Mouse (Mus musculus) intestine, embryonic 16.5 days (tissue): ENCODE data around the gene Col12a1. TPM values are rescaled to one million over a fixed set of nuclear protein-coding genes. Genes with fewer than 3 reads are reported as not detected.
A peak's percentile ranks its signal among the peaks of the same experiment; 100 is the strongest.

Experiments used
- ATAC-seq: fragments of 200-750 bp; cut with Nextera tagmentation; 2 replicates; pipeline ENCODE4 v1.8.0; 2017; ENCODE audit warnings: moderate TSS enrichment, moderate library complexity
- H3K27ac ChIP-seq: fragments of 300-500 bp; sonication (generic); 2 replicates; pipeline ENCODE4 v1.5.1; 2014; ENCODE audit warnings: mild to moderate bottlenecking, low read length
- H3K27me3 ChIP-seq: fragments of 300-500 bp; sonication (generic); replicated peaks from 2 replicates; pipeline ENCODE4 v1.6.1; 2014; ENCODE audit warnings: low read length, control low read depth, mixed read lengths; ENCODE audit not compliant: control insufficient read depth, insufficient read depth
- H3K36me3 ChIP-seq: fragments of 300-500 bp; sonication (generic); 2 replicates; pipeline ENCODE4 v1.6.1; 2014; ENCODE audit warnings: low read length, control low read depth; ENCODE audit not compliant: control insufficient read depth, insufficient read depth
- H3K4me1 ChIP-seq: fragments of 300-500 bp; sonication (generic); 2 replicates; pipeline ENCODE4 v1.6.1; 2014; ENCODE audit warnings: low read length, control low read depth, mixed read lengths; ENCODE audit not compliant: control insufficient read depth, insufficient read depth
- H3K4me2 ChIP-seq: fragments of 300-500 bp; sonication (generic); 2 replicates; pipeline ENCODE4 v1.6.1; 2014; ENCODE audit warnings: low read depth, low read length, control low read depth
- H3K4me3 ChIP-seq: fragments of 300-500 bp; sonication (generic); 2 replicates; pipeline ENCODE4 v1.5.1; 2014; ENCODE audit warnings: mild to moderate bottlenecking, low read length
- H3K9ac ChIP-seq: fragments of 300-500 bp; sonication (generic); 2 replicates; pipeline ENCODE4 v1.6.1; 2014; ENCODE audit warnings: low read depth, low read length
- H3K9me3 ChIP-seq: fragments of 300-500 bp; sonication (generic); 2 replicates; pipeline ENCODE4 v1.6.1; 2016; ENCODE audit warnings: low read length, control low read depth; ENCODE audit not compliant: control insufficient read depth
- WGBS: fragments of 180-500 bp; shearing (Covaris S2); extraction: QIAGEN DNeasy Blood & Tissue Kit; methylation state at CpG from one replicate; pipeline ENCODE4 v1.1.7; 2014; 5-methylcytosine and 5-hydroxymethylcytosine counted together
- polyA plus RNA-seq: library from polyadenylated mRNA; unstranded; fragments of >200 nt; fragmentation: Nextera tagmentation; extraction: Ambion mirVana; gene quantifications from 2 replicates; pipeline ENCODE4 v1.2.1, GENCODE M21; 2015

The Col12a1 gene
- polyA plus RNA-seq, 1 experiment from 2014 or later, result 25.4 TPM

DNA sequence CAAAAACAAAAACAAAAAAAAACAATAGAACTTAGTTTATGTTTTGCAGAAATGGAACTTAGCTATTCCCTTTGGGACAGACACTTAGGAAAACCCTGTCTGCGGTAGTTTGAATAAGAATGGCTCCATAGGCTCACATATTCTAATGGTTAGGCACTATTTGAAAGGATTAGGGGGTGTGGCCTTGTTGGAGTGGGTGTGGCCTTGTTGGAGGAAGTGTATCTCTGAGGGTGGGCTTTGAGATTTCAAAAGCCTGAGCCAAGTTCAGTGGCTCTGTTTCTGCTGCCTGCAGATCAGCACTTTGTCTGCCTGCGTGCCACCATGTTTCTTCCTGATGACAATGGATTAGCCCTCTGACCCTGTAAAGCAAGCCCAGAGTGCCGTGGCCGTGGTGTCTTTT, 26.4 kb upstream of the Col12a1 start:
- Histone ChIP-seq H3K27ac (no peak overlapping the region), H3K27me3 (no peaks in the 10 kb centered on the region), H3K4me1 (no peaks in the 10 kb centered on the region), H3K4me2 (no peak overlapping the region), H3K9me3 (no peaks in the 10 kb centered on the region), H3K36me3 (no peaks in the 10 kb centered on the region), H3K4me3 (no peak overlapping the region), H3K9ac (no peak overlapping the region)
- 71% methylated on average over 4 of the region's 4 CpGs for WGBS
- no peak for ATAC-seq

DNA sequence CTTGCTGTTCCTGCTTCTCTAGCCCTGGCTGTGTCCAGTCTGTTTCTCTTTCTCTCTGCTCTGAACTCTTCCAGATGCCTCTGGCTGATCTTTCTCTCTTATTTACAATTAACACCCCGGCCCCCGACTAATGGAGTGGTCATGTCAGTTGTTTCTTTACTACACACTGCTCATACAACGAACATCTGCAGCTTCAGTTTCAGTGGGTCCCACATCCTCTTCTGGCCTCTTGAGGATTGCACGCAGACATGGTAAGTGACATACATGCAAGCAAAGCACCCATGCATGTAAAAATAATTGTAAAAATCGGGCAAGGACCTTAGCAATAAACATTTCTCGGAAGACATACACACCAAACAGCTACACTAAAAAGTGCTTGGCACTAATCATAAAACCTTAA, 17.0 kb upstream of the Col12a1 start:
- no peak overlapping the region for H3K9ac ChIP-seq
- H3K27ac ChIP-seq, result no peak overlapping the region
- H3K27me3 ChIP-seq, result no peaks in the 10 kb centered on the region
- H3K36me3 ChIP-seq, result no peaks in the 10 kb centered on the region
- 71% methylated on average over 6 of the region's 6 CpGs for WGBS
- no peaks in the 10 kb centered on the region for H3K4me1 ChIP-seq
- H3K4me2 ChIP-seq, result no peak overlapping the region
- no peak overlapping the region for H3K4me3 ChIP-seq
- H3K9me3 ChIP-seq, result no peaks in the 10 kb centered on the region
- ATAC-seq, result no peak

GRCm38 (mm10) chr9:79730301-79730700, 11.7 kb upstream of the Col12a1 start:
- Histone ChIP-seq H3K36me3 (no peaks in the 10 kb centered on the region), H3K4me3 (no peak overlapping the region), H3K9me3 (no peaks in the 10 kb centered on the region), H3K4me2 (no peak overlapping the region), H3K4me1 (no peaks in the 10 kb centered on the region), H3K9ac (no peak overlapping the region), H3K27me3 (no peaks in the 10 kb centered on the region), H3K27ac (no peak overlapping the region)
- WGBS, result 64% methylated on average over 5 of the region's 5 CpGs
- no peak for ATAC-seq

GRCm38 (mm10) chr9:79723090-79723489, 4.5 kb upstream of the Col12a1 start:
- H3K4me1 ChIP-seq, result peaks cover 10% of the 10 kb centered on the region
- WGBS, result 30% methylated on average over 5 of the region's 5 CpGs
- no peak for ATAC-seq
- no peak overlapping the region for H3K4me2 ChIP-seq
- H3K4me3 ChIP-seq, result no peak overlapping the region
- peaks cover 22% of the 10 kb centered on the region for H3K27me3 ChIP-seq
- H3K36me3 ChIP-seq, result no peaks in the 10 kb centered on the region
- H3K27ac ChIP-seq, result no peak overlapping the region
- no peaks in the 10 kb centered on the region for H3K9me3 ChIP-seq
- H3K9ac ChIP-seq, result no peak overlapping the region

DNA sequence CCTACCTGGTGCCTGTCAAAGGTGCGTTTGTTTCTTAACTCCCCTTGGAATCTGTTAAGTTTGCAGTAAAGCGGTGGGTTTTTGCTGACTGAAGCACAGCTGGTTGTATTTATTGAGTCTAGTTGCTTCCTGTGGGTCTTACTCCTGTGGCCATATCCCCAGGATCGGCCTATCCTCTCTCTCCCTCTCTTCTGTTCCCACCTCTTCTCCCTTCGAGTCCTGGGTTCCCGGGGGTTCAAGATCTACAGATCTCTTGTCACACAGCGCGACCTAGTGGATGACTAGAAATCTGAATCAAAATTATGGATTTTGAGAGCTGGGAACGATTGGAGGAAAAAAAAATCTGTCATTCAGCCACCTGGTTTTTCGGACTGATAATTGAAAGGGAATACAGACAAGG, 2.4 kb upstream of the Col12a1 start:
- H3K9ac ChIP-seq, result no peak overlapping the region
- H3K9me3 ChIP-seq, result no peaks in the 10 kb centered on the region
- no peak overlapping the region for H3K4me3 ChIP-seq
- ATAC-seq, result no peak
- no peak overlapping the region for H3K4me2 ChIP-seq
- H3K4me1 ChIP-seq, result peaks cover 10% of the 10 kb centered on the region
- H3K27me3 ChIP-seq, result peaks cover 34% of the 10 kb centered on the region
- no peak overlapping the region for H3K27ac ChIP-seq
- no peaks in the 10 kb centered on the region for H3K36me3 ChIP-seq
- 10% methylated on average over 9 of the region's 9 CpGs for WGBS

GRCm38 (mm10) chr9:79720143-79720542, 1.5 kb upstream of the Col12a1 start:
- no peaks in the 10 kb centered on the region for H3K9me3 ChIP-seq
- no peak for ATAC-seq
- no peak overlapping the region for H3K4me3 ChIP-seq
- no peak overlapping the region for H3K9ac ChIP-seq
- H3K4me1 ChIP-seq, result peaks cover 13% of the 10 kb centered on the region
- peak overlapping the region; percentile 86; the same call in 1 of the 2 replicates for H3K4me2 ChIP-seq
- no peaks in the 10 kb centered on the region for H3K36me3 ChIP-seq
- WGBS, result 50% methylated on average over 9 of the region's 9 CpGs
- peaks cover 34% of the 10 kb centered on the region for H3K27me3 ChIP-seq
- H3K27ac ChIP-seq, result no peak overlapping the region

- peak overlapping the region; percentile 76 for H3K9ac ChIP-seq
- H3K4me2 ChIP-seq, result peak overlapping the region; percentile 86
- WGBS, result 5% methylated on average over 28 of the region's 28 CpGs
- peaks cover 34% of the 10 kb centered on the region for H3K27me3 ChIP-seq
- H3K4me3 ChIP-seq, result peak overlapping the region; percentile 64
- ATAC-seq, result peak; percentile 39; the same call in 1 of the 2 replicates
- no peaks in the 10 kb centered on the region for H3K9me3 ChIP-seq
- peak overlapping the region; percentile 83 for H3K27ac ChIP-seq
- peaks cover 19% of the 10 kb centered on the region for H3K4me1 ChIP-seq
- no peaks in the 10 kb centered on the region for H3K36me3 ChIP-seq
Measured at GRCm38 (mm10) chr9:79719451-79719850, 820 bp upstream of the Col12a1 start.

DNA sequence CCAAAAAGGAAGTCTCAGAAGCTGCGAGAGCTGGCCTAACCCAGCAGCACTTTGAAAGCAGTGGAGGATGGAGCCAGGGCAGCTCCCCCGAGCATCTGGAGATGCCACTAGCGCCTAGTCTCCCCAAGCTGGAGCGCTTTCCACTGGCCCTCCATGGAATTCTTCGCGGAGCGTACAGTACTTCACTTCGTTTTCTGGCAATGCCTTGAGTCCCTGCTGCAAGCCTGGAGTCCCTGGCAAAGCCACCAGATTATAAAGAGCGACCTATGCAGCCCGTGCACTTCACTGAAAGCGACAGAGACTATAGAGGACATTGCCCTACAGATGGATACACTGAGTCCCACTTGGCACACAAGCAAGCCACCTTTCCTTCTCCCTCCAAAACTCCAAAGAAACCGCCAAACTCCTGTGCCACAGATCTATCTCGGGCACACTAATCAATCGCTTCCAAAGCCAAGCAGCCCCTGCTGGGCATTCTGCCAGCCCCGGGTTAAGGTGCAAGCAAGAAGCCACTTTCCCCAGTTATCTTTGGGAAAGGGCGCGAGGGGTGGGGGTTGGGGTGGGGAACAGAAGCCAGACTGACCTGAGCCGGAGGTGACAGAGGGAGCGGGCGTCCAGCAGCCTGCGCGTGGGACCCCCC, 675 bp downstream of the Col12a1 start:
- Histone ChIP-seq H3K4me1 (peaks cover 22% of the 10 kb centered on the region), H3K27ac (peak overlapping the region; percentile 83), H3K36me3 (no peaks in the 10 kb centered on the region), H3K4me2 (peak overlapping the region; percentile 86), H3K9me3 (no peaks in the 10 kb centered on the region), H3K9ac (peak overlapping the region; percentile 76), H3K27me3 (peaks cover 34% of the 10 kb centered on the region), H3K4me3 (peak overlapping the region; percentile 64)
- no peak for ATAC-seq
- 2% methylated on average over 22 of the region's 22 CpGs for WGBS

DNA sequence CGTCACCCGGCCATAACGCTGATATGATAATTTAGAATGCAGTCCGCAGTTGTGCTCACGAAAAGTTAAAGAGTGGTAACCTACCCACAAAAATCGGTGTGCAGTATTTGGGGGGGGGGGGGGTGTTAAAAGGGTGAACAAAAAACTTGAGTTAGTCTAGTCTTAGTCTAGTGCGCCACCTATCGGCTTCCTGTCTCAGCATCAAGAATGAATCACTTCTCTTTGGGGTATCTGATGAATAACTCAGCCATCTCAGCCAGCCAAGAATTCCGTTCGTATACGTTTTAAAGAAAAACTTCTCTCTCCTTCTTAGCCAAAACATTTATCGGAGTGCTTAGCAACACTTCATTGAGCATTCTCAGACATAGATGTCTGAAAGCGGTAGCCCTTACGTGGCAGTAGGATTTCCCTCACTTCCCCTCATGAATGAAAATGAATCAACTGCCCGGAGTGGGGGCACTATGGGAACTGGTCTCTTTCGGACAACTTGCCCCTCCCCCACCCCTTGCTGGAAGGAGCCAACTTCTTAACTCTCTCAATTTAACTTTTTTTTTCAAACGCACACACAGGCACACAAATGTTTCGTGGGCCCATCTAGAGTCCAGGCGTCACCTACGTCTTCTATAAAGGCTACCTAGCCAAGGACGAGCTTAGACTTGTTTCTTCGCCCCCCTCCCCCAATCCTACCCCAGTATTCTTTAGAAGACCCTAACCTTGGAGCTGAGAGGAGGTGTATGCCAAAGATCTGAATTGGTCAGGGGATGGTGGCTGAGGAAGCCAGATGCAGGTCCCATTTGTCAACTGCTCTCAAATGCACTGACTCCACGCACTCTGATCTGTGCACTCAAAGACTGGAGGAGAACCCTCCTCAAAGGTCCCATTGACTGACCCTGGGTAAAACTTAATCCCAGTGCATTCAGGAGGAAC, 1.5 kb downstream of the Col12a1 start:
- H3K27ac ChIP-seq, result peak overlapping the region; percentile 83
- H3K27me3 ChIP-seq, result peaks cover 34% of the 10 kb centered on the region
- H3K9ac ChIP-seq, result peak overlapping the region; percentile 76
- H3K4me2 ChIP-seq, result peak overlapping the region; percentile 86
- ATAC-seq, result no peak
- H3K4me1 ChIP-seq, result peaks cover 22% of the 10 kb centered on the region
- H3K36me3 ChIP-seq, result no peaks in the 10 kb centered on the region
- WGBS, result 11% methylated on average over 23 of the region's 23 CpGs
- H3K4me3 ChIP-seq, result peak overlapping the region; percentile 64
- H3K9me3 ChIP-seq, result no peaks in the 10 kb centered on the region
